Mouse (Mus musculus) adipocyte (in vitro differentiated cells): ENCODE data around the gene Rere.

Experiments
- DNase-seq: peaks from one replicate; pipeline ENCODE4 v3.0.0-alpha.2; 2016; ENCODE audit warnings: low spot score

Rere gene

DNA sequence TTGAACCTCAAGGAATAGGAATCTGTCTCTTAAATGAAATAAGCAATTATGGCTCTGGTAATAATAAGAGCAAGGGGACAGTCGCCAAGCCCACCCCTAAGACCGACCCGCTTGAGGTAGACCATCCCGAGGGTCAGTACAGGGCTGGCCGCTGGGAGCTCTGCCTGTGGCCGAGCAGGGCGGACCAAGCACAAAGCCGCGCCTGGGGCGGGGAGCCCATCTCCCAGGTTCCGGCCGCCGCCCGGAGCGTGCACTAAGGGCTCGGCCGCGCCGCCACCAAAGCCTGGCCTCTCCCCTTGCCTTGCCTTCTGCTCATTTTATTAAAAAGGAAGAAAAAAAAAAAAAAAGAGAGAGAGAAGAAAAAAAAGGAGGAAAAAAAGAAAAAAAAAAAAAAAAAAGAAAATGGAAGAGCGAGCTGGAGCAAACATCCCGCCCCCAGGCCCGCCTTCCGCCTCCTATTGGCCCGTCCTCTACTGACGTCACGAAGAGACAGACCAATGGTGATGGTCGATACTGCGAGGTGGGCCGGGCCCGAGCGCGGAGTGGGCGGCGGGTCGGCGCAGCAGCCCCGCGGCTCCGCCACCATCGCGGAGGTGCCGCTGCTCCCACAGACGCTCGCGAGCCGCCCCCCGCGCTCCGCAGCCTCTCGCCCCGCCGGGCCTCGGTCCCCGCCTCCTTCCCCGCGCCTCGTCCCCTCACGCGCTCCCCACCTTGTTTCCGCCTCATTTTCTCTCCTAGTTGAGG is at the start of gene Rere:
Gene Rere, plus strand, starts transcription at position 629 of the 744 bp plus-strand sequence.
- DNase-seq: peak; percentile 95

DNA sequence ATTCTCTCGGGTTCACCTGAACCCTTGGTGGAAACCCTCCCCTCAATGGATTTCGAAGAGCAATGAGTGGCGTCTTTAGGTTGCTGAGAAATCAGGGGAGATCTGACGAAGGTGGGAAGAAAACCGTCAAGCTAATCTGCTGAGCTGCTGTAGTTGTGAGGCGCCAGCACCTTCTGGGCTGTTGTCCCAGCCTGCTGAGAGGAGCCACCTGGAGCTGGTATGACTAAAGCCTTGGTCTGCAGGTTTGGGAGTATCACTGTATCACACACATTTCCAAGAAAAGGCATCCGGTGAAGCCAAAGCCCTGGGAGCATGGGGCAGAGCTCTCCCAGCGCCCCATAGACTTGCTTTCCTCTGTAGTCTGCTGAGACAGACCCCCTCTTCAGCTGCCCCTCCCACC is 49.6 kb upstream of the Rere start:
- DNase-seq: no peak

DNA sequence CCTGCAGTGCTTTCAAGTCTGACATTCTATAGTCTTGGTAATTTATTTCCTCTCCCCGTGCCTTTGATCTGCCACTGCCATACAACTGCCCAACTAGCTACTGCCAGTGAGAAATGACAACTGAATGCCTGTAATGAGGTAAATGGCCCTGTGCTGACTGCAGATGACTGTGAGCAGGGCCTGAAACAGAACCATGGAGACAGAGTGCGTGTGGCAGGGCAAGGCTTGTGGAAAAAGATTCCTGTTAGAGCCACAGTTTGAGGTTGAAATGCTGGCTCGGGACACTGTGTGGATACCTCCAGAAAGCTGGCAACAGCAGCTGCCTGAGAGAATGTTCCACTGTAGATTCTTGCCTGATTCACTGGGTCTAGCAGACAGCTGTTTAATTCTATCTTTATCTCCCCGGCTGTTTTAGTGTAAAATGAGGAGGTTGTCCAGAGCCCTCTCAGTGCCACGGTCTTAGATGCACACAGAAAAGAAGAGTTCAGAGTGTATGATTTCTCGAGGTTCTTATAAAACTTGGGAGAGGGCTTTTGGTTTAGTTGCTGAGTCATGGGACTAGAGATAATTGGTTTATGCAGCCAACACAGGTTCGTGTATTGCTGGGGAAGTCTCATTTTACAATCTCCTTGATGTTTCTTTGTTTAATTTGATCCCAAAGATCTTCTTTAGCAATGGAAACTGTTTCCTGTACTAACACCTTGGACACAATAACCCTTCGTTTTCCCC is 46.7 kb upstream of the Rere start:
- DNase-seq: peak; percentile 17

DNA sequence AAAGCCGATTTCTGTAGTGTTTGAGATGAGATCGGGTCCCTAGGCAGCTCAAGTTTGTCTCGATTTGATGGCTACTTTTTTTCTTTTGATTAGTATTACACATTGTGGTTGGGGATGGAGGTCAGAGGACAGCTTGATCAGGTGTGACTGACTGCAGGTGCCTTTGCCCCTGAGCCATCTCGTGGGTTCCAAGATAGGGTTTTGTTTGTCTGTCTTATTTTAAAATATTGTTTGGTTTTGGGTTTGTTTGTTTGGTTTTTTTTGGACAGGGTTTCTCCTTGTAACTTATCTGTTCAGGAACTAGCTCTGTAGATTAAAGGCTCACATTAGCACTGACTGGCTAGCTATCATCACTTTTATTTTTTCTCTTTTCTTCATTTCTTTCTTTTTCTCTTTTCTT is 45.9 kb upstream of the Rere start:
- DNase-seq: no peak

DNA sequence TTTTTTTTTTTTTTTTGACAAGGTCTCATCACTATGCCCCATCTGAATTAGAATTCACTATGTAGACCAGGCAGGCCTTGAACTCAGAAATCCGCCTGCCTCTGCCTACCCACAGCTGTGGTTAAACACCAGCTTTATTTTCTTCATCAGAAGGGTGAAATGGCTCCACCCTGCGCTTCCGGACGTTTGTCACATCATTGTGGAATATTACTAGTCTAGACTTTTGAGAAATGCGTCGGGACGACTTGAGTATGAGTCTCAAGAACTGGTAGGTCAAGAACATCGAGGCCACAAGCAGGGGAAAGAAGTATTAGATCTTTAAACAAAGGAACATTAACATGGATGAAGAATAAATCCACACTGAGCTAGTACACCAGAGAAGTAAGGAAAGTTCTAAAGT is 45.4 kb upstream of the Rere start:
- DNase-seq: no peak

DNA sequence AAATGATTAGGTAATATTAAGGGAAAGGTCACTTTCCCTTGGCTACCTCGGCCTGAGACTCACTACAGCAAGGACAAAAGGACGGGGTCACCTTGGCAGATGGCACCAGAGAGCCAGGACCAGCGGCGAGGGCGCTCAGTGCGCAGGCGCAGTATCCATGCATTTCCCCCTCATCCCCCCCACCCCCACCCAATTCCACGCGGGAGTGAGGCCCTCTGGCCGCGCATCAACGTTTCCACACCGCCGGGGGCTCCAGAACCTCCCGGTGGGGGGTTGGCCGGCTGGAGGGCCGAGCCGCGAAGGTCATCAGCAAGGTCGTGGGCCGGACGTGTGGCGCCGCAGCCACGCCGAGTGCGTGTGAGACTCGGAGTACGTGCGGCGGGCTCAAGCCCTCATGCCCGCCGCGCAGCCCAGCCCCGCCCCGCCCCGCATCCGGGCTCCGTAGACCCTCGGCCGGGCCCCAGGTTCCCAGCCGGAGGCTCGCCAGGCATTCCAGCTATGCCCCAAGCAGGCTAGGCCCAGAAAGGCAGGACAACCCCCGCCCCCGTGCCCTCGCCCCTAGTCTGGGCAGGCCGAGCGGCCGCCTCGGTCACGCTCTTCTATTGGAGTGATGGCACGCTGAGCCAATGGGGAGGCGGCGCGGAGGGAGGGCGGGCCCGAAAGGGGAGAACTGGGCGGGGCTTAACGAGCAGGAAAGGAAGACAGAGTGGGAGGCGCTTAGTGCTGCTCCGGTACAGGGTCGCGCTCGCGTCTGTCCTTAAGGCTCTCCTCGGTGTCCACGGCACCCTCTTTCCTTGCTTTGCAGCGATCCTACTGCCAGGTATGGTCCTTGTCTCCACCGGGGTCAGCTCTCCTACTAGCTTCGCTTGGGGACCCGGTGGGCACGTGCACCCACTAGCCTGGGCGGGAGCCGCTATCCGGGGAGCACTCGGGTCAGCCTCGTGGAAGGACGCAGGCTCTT is 44.6 kb upstream of the Rere start, which contains the start of gene Eno1:
Gene Eno1, plus strand, starts transcription at position 201 of the 961 bp plus-strand sequence.
- DNase-seq: peak; percentile 97

DNA sequence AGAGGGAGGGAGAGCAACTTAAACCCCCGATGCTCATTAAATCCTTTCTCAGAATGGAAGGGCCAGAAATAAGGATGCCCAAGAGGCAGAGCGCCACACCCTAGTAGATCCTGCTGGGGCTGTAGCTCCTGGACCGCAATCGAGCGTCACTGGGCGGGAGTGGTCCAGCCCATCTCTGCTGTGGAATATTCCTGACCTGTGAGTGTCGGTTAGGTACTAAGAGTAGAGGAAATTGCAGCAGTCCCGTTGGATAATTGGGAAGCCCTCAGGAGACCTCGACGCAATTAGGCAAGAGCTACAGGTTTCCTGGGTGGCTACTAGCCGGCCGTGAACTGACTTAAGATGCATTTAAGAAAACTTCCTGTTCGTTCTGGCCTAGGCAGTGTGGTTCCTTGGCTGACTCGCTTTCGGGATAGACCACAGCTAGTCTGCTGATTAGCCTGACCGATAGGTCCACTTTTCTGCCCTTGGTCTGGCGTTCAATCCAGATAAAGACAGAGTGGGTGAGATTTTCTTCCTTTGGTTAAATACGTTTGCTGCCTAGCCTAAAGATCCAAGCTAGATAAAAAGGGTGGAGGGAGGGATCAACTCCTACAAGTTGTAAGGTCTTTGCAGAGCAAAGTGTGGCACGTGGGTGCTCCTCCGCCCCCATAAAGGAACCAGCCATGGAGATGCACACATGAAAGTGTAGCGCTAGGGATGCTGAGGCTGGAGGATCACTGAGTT is 43.6 kb upstream of the Rere start:
- peak; percentile 24 for DNase-seq

DNA sequence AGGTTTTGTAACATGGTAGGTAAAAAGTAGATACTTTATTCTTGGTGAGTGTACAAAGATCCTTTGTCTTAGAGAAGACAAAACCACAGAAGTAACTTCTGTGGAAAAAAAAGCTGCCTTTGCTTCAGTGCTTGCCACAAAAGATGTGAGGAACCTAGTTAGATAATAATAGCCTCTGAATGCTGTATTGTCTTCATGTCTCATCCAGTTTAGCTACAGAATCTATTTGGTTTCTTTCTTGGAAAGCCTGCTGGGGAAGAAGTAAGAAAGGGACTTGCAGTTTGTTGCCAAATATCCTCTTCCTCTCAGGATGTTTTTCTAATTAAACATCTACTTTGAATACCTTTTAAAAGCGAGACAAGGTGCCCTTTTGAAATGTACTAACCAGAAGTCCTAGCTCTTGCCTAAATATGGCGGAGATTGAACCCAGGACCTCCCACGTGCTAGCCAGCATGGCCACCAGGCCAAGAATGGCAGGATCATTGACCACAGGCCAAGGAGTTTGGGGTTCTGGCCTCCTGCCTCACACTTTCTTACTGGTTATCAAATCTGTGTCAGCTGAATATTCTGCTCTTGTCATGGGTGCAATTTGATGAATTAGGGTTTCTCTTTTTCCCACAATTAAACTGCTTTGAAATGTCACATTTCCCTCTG is 42.9 kb upstream of the Rere start:
- DNase-seq: peak; percentile 54

DNA sequence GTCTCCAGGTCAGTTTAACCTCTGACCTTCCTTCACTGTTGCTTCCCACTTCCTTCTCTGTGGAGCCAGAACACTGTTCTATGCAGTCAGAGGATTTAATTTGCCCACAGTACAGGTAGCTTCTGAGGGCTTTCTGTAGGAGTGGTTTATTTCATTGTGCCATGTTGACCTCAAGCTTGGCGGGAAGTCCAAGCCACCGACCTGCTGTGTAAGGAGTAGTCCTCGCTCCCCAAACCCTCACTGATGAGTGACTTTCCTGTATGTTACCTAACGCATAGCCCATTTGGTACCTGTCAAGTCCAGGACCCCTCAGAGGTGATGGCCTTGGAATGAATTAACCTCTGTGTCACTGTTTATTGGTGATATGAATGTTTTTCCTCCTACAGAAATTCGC is 42.4 kb upstream of the Rere start:
- DNase-seq: no peak

DNA sequence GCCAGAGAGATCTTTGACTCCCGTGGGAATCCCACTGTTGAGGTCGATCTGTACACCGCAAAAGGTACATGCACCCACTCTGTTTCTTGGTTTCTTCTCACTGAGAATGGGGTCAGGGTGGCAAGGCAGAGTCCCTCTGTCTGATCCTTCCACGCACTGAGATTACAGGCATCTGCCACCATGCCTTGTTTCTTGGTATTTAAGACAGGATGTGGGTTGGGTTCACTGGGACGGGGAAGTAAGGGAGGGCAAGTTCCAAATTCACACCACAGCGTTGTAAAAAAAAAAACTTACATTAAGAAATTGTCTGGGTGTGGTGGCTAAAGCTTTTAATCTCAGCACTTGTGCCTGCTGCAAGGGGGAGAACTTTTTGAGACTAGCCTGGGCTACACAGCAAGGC is 41.9 kb upstream of the Rere start:
- no peak for DNase-seq

DNA sequence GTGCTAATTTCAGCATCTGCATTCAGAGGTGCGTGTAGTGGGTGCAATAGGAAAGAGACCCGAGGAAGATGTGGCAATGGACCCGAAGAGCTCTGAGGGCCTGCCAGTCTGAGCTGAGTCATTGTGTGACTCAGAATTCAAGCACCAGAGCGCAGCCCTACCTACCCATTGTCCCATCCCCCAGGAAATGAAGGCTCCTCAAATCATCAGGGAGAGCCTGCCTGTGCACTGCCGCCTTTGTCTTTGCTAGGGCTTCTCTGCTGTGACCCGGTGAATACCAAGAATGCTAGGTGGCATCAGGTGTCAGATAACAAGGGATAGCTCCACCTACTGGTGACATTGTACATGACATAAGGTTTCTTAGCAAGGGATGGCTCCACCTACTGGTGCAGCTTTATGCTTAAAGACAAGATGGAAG is 41.5 kb upstream of the Rere start:
- DNase-seq: peak; percentile 88

DNA sequence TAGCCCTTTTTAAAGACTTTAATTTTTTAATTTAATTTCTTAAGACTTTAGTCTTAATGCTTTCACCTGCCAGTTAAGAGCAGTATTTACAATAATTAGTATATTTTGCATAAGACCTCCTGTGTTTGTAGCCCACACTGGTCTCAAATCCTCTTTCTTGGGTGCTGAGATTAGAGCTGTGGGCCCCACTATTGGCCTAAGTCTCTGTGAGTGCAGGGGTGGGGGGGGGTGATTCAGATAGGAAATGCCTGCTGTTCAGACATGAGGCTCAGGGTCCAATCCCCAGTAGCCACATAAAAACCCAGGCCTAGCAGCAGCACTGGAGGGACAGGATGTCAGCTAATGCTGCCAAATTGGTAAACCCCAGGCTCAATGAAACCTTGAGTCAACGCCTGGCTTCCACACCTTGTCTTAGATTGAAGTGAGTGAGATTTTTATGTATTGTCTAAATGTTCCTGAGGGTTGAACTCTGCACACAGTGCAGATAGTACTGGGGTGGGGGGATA is 41.0 kb upstream of the Rere start:
- no peak for DNase-seq

DNA sequence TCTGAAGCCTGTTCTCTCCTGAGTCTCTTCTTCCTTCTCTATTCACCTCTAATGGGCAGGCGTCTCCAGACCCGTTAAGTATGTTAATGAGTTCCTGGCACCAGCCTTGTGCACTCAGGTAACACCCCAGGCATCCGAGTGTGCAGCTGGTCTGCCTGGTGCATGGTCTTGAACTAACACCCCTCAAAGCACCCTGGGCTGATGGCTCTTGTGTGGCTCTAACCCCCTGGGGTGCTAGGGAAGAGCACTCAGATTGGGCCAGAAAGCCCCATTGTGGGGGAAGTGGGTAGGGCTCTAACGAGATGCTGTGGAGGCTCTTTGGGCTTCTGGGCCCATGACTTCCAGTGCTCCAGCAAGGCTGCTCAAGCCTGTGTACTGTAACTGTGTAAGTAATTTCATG is 39.7 kb upstream of the Rere start:
- no peak for DNase-seq

DNA sequence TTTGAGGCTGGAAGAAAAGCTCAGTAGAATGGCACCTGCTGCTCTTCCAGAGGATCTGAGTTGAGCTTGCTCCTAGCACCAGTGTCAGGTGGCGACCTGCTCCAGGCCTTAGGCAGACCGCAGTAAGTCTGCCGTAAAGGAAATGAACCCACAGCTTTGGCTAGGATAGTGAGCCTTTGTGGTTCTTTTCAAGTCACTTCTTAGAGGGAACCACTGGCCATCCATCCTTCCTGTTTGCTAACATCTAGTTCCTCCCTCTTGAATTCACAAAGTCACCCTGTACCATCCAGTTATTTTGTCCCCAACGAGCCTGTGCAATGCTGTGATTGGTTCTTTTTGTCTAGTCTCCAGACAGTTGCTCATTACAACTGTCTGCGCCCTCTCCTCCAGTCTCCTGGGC is 38.7 kb upstream of the Rere start:
- no peak for DNase-seq

DNA sequence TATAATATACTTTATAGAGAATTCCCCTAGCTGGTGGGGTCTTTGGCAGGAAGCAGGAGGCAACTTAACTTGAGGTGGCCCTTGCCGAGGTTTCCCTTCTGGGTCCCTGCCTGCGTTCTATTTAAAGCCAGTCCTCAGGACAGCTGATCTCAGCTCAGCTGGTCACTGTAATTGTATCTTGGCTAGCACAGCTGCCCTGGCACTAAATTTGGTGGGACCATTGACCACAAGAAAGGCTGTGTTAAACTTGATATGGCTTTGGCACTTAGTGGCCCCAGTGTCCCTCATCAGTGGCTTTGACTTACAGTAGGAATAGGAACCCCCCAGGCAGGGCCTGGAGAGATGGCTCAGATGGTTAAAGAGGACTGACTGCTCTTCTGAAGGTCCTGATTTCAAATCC is 35.6 kb upstream of the Rere start:
- DNase-seq: no peak

DNA sequence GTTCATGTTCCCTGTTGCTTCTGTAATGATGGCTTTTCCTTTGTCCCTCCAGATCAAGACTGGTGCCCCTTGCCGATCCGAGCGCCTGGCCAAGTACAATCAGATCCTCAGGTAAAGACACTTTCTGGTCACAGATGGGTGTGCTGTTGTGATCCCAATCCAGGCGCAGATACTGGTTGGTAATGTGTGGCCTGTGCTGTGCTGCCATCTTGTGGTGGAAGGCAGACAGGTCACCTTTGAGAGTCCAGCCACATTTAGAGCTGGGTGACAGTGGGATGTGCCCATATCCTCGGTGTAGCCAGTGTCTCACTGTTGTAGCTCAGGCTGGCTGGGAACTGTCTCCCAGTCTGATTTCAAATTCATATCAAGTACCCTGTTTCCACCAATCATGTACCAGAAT is 33.4 kb upstream of the Rere start:
- DNase-seq: peak; percentile 80

DNA sequence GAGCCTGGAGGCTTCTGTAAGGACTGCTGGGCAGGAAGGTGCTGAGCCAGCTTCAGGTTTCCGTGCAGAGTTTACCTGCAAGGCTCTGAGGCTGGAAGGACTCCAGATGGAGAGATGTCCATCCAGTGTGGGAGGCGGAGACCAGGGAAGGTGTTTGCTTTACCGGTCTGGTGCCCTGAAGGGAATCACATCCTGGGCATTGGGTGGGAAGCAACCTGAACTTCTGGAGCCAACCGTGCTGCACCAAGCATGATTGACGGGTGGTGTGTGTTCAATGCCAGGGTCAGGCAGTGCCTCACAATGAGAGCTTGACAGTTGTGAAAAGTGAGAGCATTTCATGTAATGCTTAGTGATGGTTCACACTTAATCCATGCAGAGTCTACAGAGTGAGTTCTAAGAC is 32.5 kb upstream of the Rere start:
- no peak for DNase-seq

DNA sequence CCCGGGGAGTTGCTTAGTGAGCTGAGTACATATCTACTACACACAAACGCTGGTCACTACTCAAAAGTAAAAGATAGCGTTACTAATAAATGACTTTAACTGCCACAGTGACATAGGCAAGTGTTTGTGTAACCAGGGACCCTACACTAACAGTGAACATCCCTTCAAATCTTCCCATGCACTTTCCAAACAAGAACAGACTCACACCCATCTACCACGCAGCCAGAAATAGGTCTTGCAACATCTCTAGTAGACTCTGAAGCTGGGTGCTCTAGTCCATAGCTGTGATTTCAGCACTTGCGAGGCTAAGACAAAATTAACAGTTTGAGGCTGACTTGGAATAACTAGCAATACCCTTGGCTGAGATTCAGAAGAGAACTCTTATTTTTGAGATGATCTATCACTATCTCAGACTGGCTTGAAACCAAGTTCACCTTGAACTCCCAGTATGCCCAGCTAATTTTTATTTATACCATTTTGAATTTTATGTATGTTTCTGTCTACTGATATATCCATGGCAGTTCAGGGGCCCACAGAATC is 31.6 kb upstream of the Rere start:
- no peak for DNase-seq

DNA sequence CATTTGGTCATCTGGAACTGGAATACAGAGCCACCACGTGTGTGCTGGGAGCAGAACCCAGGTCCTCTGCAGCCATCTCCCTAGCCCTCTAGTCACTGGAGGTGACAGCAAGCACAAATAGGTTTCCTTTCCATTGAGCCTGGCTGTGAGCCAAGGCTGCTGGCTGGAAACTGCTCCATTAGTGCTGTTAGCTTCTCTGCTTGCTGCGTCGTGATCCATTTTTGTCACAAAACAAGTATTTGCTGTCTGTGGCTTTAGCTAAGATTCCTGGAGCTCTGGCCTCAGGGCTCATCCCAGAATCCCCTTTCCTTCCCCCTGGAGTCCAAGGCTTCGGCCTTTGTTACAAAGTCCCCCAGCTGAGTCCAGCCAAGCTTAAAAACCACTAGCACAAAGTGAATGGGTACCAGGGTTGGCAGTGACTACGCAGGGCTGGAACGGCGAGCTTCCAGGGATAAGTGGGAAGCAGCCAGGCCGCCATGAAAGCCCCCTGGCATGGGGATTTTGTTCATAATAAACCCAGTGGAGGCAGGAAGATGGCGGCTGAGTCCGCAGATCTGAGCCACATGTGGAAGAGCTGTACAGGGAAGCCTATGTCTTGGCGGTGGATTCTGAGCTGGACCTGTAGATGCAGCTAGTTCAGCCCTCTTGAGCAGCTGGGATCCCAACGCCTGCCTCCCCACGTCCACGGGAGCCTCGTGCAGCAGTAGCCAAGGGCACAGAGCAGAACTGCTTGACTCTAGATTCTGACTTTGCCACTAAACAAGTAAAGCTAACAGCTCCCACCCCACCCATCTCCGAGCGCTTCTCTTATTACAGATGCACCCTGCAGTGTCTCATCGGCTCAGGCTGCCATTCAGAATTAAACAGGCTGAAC is 30.7 kb upstream of the Rere start:
- DNase-seq: no peak

DNA sequence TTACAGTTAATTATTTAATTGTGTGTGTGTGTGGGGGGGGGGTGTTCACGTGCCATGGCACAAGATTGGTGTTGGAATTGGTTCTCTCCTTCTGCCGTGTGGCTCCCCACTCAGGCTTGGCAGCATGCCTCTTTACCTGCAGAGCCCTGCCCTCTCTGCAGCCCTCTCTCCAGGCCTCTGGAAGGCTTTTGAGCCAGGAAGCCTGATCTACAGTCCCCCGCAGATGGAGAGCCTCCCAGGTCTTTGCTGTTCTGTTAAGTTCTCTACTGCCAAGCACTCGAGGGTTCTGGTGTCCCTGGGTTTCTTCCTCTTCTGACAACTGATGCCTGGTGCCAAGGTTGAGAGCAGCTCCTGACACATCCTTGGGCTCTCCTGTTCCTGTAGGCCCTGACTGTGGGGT is 27.0 kb upstream of the Rere start:
- DNase-seq: no peak
